Mouse (Mus musculus) hindbrain, postnatal 0 days (tissue): ENCODE data around the gene Acsm2. TPM values are rescaled to one million over a fixed set of nuclear protein-coding genes. Genes with fewer than 3 reads are reported as not detected.

Experiments used
- ATAC-seq: fragments of 200-750 bp; cut with Nextera tagmentation; 2 replicates; pipeline ENCODE4 v1.8.0; 2017; ENCODE audit warnings: mild to moderate bottlenecking, moderate TSS enrichment, moderate library complexity
- DNase-seq: peaks from one replicate; pipeline ENCODE4 v3.0.0-alpha.2; 2015; ENCODE audit warnings: low spot score
- H3K27ac ChIP-seq: fragments of 300-500 bp; sonication (generic); 2 replicates; pipeline ENCODE4 v1.5.1; 2014; ENCODE audit warnings: mild to moderate bottlenecking
- H3K27me3 ChIP-seq: fragments of 300-500 bp; sonication (generic); 2 replicates; pipeline ENCODE4 v1.6.1; 2014; ENCODE audit warnings: low read length, mixed read lengths; ENCODE audit not compliant: insufficient read depth
- H3K36me3 ChIP-seq: fragments of 300-500 bp; sonication (generic); 2 replicates; pipeline ENCODE4 v1.6.1; 2014; ENCODE audit warnings: low read length, mixed read lengths; ENCODE audit not compliant: insufficient read depth
- H3K4me1 ChIP-seq: fragments of 300-500 bp; sonication (generic); 2 replicates; pipeline ENCODE4 v1.6.1; 2014; ENCODE audit warnings: antibody characterized with exemption, low read length, mixed read lengths; ENCODE audit not compliant: insufficient read depth
- H3K4me2 ChIP-seq: fragments of 300-500 bp; sonication (generic); 2 replicates; pipeline ENCODE4 v1.6.1; 2014; ENCODE audit warnings: low read depth, mild to moderate bottlenecking, low read length, moderate library complexity, mixed read lengths
- H3K4me3 ChIP-seq: fragments of 300-500 bp; sonication (generic); 2 replicates; pipeline ENCODE4 v1.5.1; 2014; ENCODE audit warnings: low read length
- H3K9ac ChIP-seq: fragments of 300-500 bp; sonication (generic); replicated peaks from 2 replicates; pipeline ENCODE4 v1.6.1; 2014; ENCODE audit warnings: mild to moderate bottlenecking, low read length, moderate library complexity, mixed read lengths
- H3K9me3 ChIP-seq: fragments of 300-500 bp; sonication (generic); 2 replicates; pipeline ENCODE4 v1.6.1; 2016; ENCODE audit warnings: low read length, mixed read lengths
- CTCF ChIP-seq: IDR thresholded peaks from 2 replicates; pipeline ENCODE4 v1.5.1; 2016; ENCODE audit warnings: antibody characterized with exemption, control low read depth, low read depth
- WGBS: fragments of 180-500 bp; shearing (Covaris S2); extraction: QIAGEN DNeasy Blood & Tissue Kit; methylation state at CpG from one replicate; pipeline ENCODE4 v1.1.7; 2014; 5-methylcytosine and 5-hydroxymethylcytosine counted together
- polyA plus RNA-seq: library from polyadenylated mRNA; unstranded; fragments of >200 nt; fragmentation: Nextera tagmentation; extraction: Ambion mirVana; gene quantifications from 2 replicates; pipeline ENCODE4 v1.2.1, GENCODE M21; 2015
- total RNA-seq: library from RNA; depleted of rRNA; stranded (reverse); fragments of >200 nt; gene quantifications from 2 replicates; pipeline ENCODE4 v1.2.3, GENCODE M21; 2014; rRNA removed

Gene Acsm2
- total and polyA plus RNA-seq, 2 experiments from 2014 or later: 0.05 to 0.09 TPM

- H3K36me3 ChIP-seq: no peaks in the 10 kb centered on the region
- H3K9me3 ChIP-seq: no peaks in the 10 kb centered on the region
- no peaks in the 10 kb centered on the region for H3K27me3 ChIP-seq
- no peak overlapping the region for H3K27ac ChIP-seq
- H3K4me2 ChIP-seq: no peak overlapping the region
- H3K9ac ChIP-seq: no peak overlapping the region
- no peaks in the 10 kb centered on the region for H3K4me1 ChIP-seq
- 85% methylated on average over 6 of the region's 6 CpGs for WGBS
- no peak overlapping the region for H3K4me3 ChIP-seq
- no peak for TF ChIP-seq CTCF
- ATAC-seq (no peak), DNase-seq (no peak)
These were observed 63.5 kb downstream of the Acsm2 start for GRCm38 (mm10) chr7:119617593-119617992.

- no peak overlapping the region for H3K4me3 ChIP-seq
- no peaks in the 10 kb centered on the region for H3K27me3 ChIP-seq
- H3K27ac ChIP-seq: no peak overlapping the region
- no peaks in the 10 kb centered on the region for H3K9me3 ChIP-seq
- ATAC-seq (no peak), DNase-seq (no peak)
- no peak overlapping the region for H3K9ac ChIP-seq
- no peaks in the 10 kb centered on the region for H3K4me1 ChIP-seq
- WGBS: 57% methylated on average over 4 of the region's 4 CpGs
- H3K4me2 ChIP-seq: no peak overlapping the region
- H3K36me3 ChIP-seq: no peaks in the 10 kb centered on the region
- TF ChIP-seq CTCF: no peak
These were observed 64.2 kb downstream of the Acsm2 start for GRCm38 (mm10) chr7:119618209-119618935.

- no peaks in the 10 kb centered on the region for H3K27me3 ChIP-seq
- no peaks in the 10 kb centered on the region for H3K36me3 ChIP-seq
- TF ChIP-seq CTCF: no peak
- H3K9me3 ChIP-seq: no peaks in the 10 kb centered on the region
- ATAC-seq (no peak), DNase-seq (no peak)
- H3K9ac ChIP-seq: no peak overlapping the region
- H3K4me3 ChIP-seq: no peak overlapping the region
- no peak overlapping the region for H3K27ac ChIP-seq
- H3K4me1 ChIP-seq: no peaks in the 10 kb centered on the region
- H3K4me2 ChIP-seq: no peak overlapping the region
These were observed 66.0 kb downstream of the Acsm2 start for GRCm38 (mm10) chr7:119620157-119620556.

GRCm38 (mm10) chr7:119638773-119639172 lies 84.6 kb downstream of the Acsm2 start:
- Histone ChIP-seq H3K4me3 (no peak overlapping the region), H3K27me3 (no peaks in the 10 kb centered on the region), H3K36me3 (no peaks in the 10 kb centered on the region), H3K27ac (no peak overlapping the region), H3K4me1 (no peaks in the 10 kb centered on the region), H3K9me3 (no peaks in the 10 kb centered on the region), H3K4me2 (no peak overlapping the region), H3K9ac (no peak overlapping the region)
- no peak for ATAC-seq
- TF ChIP-seq CTCF: no peak
- DNase-seq: no peak

- H3K9me3 ChIP-seq: no peaks in the 10 kb centered on the region
- H3K4me2 ChIP-seq: no peak overlapping the region
- DNase-seq: no peak
- H3K9ac ChIP-seq: no peak overlapping the region
- no peak overlapping the region for H3K27ac ChIP-seq
- no peak overlapping the region for H3K4me3 ChIP-seq
- no peak for TF ChIP-seq CTCF
- H3K36me3 ChIP-seq: no peaks in the 10 kb centered on the region
- no peak for ATAC-seq
- WGBS: 78% methylated on average over 5 of the region's 5 CpGs
- H3K4me1 ChIP-seq: no peaks in the 10 kb centered on the region
- H3K27me3 ChIP-seq: no peaks in the 10 kb centered on the region
These were observed 88.2 kb downstream of the Acsm2 start for GRCm38 (mm10) chr7:119642307-119642706.

Other genes with a start within 250 kb of the Acsm2 start
- gene Gp2, start 95.1 kb upstream of the Acsm2 start, total RNA-seq: not detected in 2 replicates
- gene Gp2, start 95.1 kb upstream of the Acsm2 start, polyA plus RNA-seq: not detected in 2 replicates
- gene Umod, start 75.1 kb upstream of the Acsm2 start, total RNA-seq: not detected in 2 replicates
- gene Umod, start 75.1 kb upstream of the Acsm2 start, polyA plus RNA-seq: not detected in 2 replicates
- gene Acsm5, start 34.9 kb upstream of the Acsm2 start, total RNA-seq: 0.16 TPM in 1 of 2 replicates, not detected in the other
- gene Acsm5, start 34.9 kb upstream of the Acsm2 start, polyA plus RNA-seq: 0.25 and 0.35 TPM in 2 replicates
- gene Pdilt, start 30.9 kb upstream of the Acsm2 start, total RNA-seq: not detected in 2 replicates
- 0.06 and 0.08 TPM in 2 replicates for gene Pdilt, start 30.9 kb upstream of the Acsm2 start, polyA plus RNA-seq
- not detected in 2 replicates for gene Acsm1, start 52.7 kb downstream of the Acsm2 start, total RNA-seq
- not detected in 2 replicates for gene Acsm1, start 52.7 kb downstream of the Acsm2 start, polyA plus RNA-seq
- not detected in 2 replicates for gene Acsm4, start 135.7 kb downstream of the Acsm2 start, total RNA-seq
- gene Acsm4, start 135.7 kb downstream of the Acsm2 start, polyA plus RNA-seq: not detected in 2 replicates
- gene Thumpd1, start 166.5 kb downstream of the Acsm2 start, total RNA-seq: 24.4 and 29.0 TPM in 2 replicates
- gene Thumpd1, start 166.5 kb downstream of the Acsm2 start, polyA plus RNA-seq: 64.2 and 65.2 TPM in 2 replicates
- not detected in 2 replicates for gene Acsm3, start 206.6 kb downstream of the Acsm2 start, total RNA-seq
- 0.09 TPM in 1 of 2 replicates, not detected in the other for gene Acsm3, start 206.6 kb downstream of the Acsm2 start, polyA plus RNA-seq
- 3.9 and 4.4 TPM in 2 replicates for gene Rexo5, start 239.7 kb downstream of the Acsm2 start, total RNA-seq
- 6.8 and 7.9 TPM in 2 replicates for gene Rexo5, start 239.7 kb downstream of the Acsm2 start, polyA plus RNA-seq
- gene Eri2, start 239.7 kb downstream of the Acsm2 start, total RNA-seq: 8.2 and 9.6 TPM in 2 replicates
- 8.7 and 10.4 TPM in 2 replicates for gene Eri2, start 239.7 kb downstream of the Acsm2 start, polyA plus RNA-seq